Comparison of ENCODE assay signal across 7 mouse cellular contexts in the genomic region with DNA sequence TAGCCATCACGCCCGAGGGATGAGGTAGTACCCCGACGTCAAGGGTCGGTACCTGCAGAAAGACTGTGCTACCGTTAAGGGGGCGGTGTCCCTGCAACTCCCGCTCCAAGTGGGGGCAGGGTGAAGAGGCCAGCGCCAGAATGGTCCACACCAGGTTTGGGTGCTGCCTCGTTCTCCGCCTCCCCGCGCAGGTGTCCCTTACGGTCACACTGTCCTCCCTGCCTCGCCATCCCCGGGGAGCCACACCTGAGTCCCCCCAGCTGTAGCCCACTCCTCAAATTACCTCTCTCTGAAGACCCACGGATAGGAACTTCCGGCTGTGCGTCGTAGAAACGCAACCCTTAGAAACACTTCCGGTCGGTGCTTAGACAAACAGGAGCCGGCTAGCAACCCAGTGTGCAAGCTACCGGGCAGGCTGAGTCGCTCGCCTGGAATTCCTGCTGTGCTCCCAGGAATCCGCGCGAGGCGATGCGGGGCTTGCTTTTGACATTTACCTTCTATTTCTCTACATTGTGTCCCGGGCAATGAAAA. TPM values are rescaled to one million over a fixed set of nuclear protein-coding genes. Genes with fewer than 3 reads are reported as not detected.
A peak's percentile ranks its signal among the peaks of the same experiment; 100 is the strongest.
DNase-seq lines count a peak whose midpoint lies in the region; ATAC-seq and TF ChIP-seq lines count a peak whose summit lies in the region.

A gene (minus strand): TSS at position 343 of the 531 bp plus-strand sequence.

- H3K4me2 ChIP-seq in intestine, postnatal 0 days (replicated peaks; ENCODE audit: low read depth), result peak within 1 kb of the TSS; percentile 91
- H3K4me2 ChIP-seq in midbrain, embryonic 13.5 days (replicated peaks), result peak within 1 kb of the TSS; percentile 98

- peak; percentile 88 for DNase-seq in adrenal gland, postnatal 10 days
- peak; percentile 92 for DNase-seq in embryo, embryonic 9.5 days (ENCODE audit: extremely low spot score)
- no peak for DNase-seq in gonadal fat pad, adult 2 months (ENCODE audit: low read depth)
- peak; percentile 96 for DNase-seq in limb, embryonic 10.5 days (ENCODE audit: low spot score)
- peak; percentile 77 for DNase-seq in spleen, adult 12 weeks (ENCODE audit: low spot score)

- H3K4me1 ChIP-seq in intestine, postnatal 0 days (replicated peaks; ENCODE audit: control insufficient read depth, insufficient read depth, low read length), result no peaks in the 10 kb centered on the region
- H3K4me1 ChIP-seq in limb, embryonic 10.5 days, result peaks cover 19% of the 10 kb centered on the region
- peaks cover 17% of the 10 kb centered on the region for H3K4me1 ChIP-seq in midbrain, embryonic 13.5 days (replicated peaks)

- no peaks in the 10 kb centered on the region for H3K9me3 ChIP-seq in intestine, postnatal 0 days (ENCODE audit: control insufficient read depth)
- H3K9me3 ChIP-seq in limb, embryonic 10.5 days (replicated peaks), result no peaks in the 10 kb centered on the region
- H3K9me3 ChIP-seq in midbrain, embryonic 13.5 days, result no peaks in the 10 kb centered on the region

- H3K4me3 ChIP-seq in intestine, postnatal 0 days (ENCODE audit: low read depth, low read length), result peak within 1 kb of the TSS; percentile 71
- H3K4me3 ChIP-seq in limb, embryonic 10.5 days, result peak within 1 kb of the TSS; percentile 91
- H3K4me3 ChIP-seq in midbrain, embryonic 13.5 days (replicated peaks), result peak within 1 kb of the TSS; percentile 85

- WGBS in intestine, postnatal 0 days, result under 1% methylated on average over 33 of the region's 33 CpGs
- under 1% methylated on average over 33 of the region's 33 CpGs for WGBS in limb, embryonic 10.5 days
- WGBS in midbrain, embryonic 13.5 days, result under 1% methylated on average over 33 of the region's 33 CpGs

- ATAC-seq in intestine, postnatal 0 days, result peak; percentile 84
- peak; percentile 91 for ATAC-seq in midbrain, embryonic 13.5 days

- H3K9ac ChIP-seq in intestine, postnatal 0 days (ENCODE audit: low read depth, low read length), result peak within 1 kb of the TSS; percentile 51
- peak within 1 kb of the TSS; percentile 89 for H3K9ac ChIP-seq in midbrain, embryonic 13.5 days (replicated peaks)

- no peak within 1 kb of the TSS for H3K27ac ChIP-seq in intestine, postnatal 0 days (ENCODE audit: low read depth, low read length)
- H3K27ac ChIP-seq in limb, embryonic 10.5 days, result peak within 1 kb of the TSS; percentile 88
- 0 out of 2 replicates have a peak within 1 kb of the TSS, but pooled peaks have one; percentile 21 for H3K27ac ChIP-seq in midbrain, embryonic 13.5 days

- TF ChIP-seq CTCF in intestine, postnatal 0 days (IDR thresholded peaks at IDR 0.05; ENCODE audit: low read depth), result 0 out of 2 replicates have a peak, but pooled peaks have one; percentile 8

- peaks cover 27% of the 10 kb centered on the region for H3K36me3 ChIP-seq in intestine, postnatal 0 days (ENCODE audit: control insufficient read depth, insufficient read depth)
- H3K36me3 ChIP-seq in limb, embryonic 10.5 days, result peaks cover 40% of the 10 kb centered on the region
- peaks cover 34% of the 10 kb centered on the region for H3K36me3 ChIP-seq in midbrain, embryonic 13.5 days

- H3K27me3 ChIP-seq in intestine, postnatal 0 days (replicated peaks; ENCODE audit: control insufficient read depth, insufficient read depth, low read length), result no peaks in the 10 kb centered on the region
- H3K27me3 ChIP-seq in limb, embryonic 10.5 days (ENCODE audit: low read depth, poor library complexity, severe bottlenecking), result no peaks in the 10 kb centered on the region
- no peaks in the 10 kb centered on the region for H3K27me3 ChIP-seq in midbrain, embryonic 13.5 days

RNA-seq across cellular contexts. Expression of the gene that starts here (rescaled TPM):
- total RNA-seq in adrenal gland, postnatal 10 days (2021), result 10 to 100 TPM; 25.6 to 29.6 TPM
- 16.6 and 20.2 TPM in 2 replicates for polyA plus RNA-seq in gonadal fat pad, adult 2 months (2012; rRNA removed)
- polyA plus RNA-seq in intestine, postnatal 0 days (2015; fragmentation: Nextera tagmentation; extraction: Ambion mirVana), result 22.1 and 22.7 TPM in 2 replicates
- polyA plus RNA-seq in limb, embryonic 10.5 days (2016; fragmentation: Nextera tagmentation; extraction: Ambion mirVana), result 89.7 and 92.2 TPM in 2 replicates
- polyA plus RNA-seq in midbrain, embryonic 13.5 days (2015; fragmentation: Nextera tagmentation; extraction: Ambion mirVana), result 77.8 and 78.2 TPM in 2 replicates
